Mouse (Mus musculus): ENCODE results near the gene Pet117. TPM values are rescaled to one million over a fixed set of nuclear protein-coding genes. Genes with fewer than 3 reads are reported as not detected.

Pet117 gene
- polyA plus RNA-seq, 1 experiment from 2014 or later = 0.79 TPM

DNA sequence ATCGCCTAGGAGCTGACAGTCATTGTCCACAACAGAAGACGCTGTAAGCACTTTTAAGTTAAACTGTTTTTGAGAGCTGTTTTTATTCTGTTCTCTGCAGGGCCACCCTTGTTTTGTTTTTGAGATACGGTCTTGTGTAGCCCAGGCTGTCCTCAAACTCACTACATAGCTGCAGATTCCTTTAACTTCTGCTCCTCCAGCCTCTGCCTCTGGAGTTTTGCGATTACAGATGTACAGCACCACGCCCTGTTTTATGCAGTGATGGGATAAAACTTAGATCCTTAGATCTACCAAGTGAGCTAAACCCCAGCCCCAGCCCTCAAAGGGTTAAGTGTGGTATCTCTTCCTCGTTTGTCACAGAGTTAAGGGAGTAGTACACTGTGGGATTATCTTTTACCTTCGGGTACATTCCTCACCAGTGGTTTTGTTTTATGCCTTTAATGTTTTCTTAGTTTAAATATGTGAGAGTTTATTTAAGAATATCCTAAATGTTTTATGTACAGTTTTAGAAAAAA is 13.9 kb downstream of the Pet117 start:
- no peaks in the 10 kb centered on the region for H3K27me3 ChIP-seq
- no peak overlapping the region for H3K4me2 ChIP-seq (replicated peaks)
- 83% methylated on average over 7 of the region's 7 CpGs for WGBS
- H3K4me3 ChIP-seq (replicated peaks) = no peak overlapping the region
- peaks cover 74% of the 10 kb centered on the region for H3K36me3 ChIP-seq
- H3K9me3 ChIP-seq (replicated peaks) = no peaks in the 10 kb centered on the region
- no peaks in the 10 kb centered on the region; the same call in 1 of the 2 replicates for H3K4me1 ChIP-seq
- H3K27ac ChIP-seq (replicated peaks) = no peak overlapping the region
- no peak for ATAC-seq (ENCODE audit: insufficient number of reproducible peaks, low FRiP score, low TSS enrichment, low read depth)
- no peak overlapping the region for H3K9ac ChIP-seq

DNA sequence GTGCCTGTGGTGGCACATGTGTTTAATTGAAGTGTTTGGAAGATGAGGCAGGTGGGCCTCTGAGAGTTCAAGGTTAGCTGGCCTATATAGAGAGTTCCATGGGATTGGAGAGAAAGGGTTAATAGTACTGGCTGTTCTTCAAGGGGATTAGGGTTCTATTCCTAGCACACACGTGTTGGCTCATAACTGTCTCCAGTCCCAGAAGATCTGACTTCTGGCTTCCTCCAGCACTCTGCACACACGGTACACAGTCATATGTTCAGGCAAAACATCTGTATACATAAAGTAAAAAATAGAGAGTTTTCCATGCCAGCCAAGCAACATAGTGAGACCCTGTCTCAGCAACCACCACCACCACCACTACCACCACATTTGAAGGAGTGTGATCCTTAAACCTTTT is 17.5 kb downstream of the Pet117 start:
- ATAC-seq (ENCODE audit: insufficient number of reproducible peaks, low FRiP score, low TSS enrichment, low read depth) = no peak; the same call in 1 of the 2 replicates

DNA sequence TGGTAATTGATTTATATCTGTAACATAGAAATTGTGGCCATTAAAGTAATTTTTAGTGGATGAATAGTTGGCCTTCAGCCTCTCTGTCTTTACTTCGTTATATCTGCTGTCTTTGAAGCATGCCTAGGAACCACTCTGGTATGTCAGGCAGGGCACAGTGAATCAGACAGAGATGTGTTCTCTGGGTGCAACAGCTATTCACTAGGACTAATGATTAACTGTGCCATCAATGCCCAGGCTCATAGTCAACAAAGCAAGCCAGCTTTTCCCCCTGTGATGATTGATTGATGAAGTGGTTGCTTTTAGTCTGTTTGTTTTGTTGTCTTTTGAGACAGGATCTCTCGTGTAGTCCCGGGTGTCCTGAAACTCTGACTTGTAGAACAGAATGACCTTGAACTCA is 19.6 kb downstream of the Pet117 start:
- H3K36me3 ChIP-seq = peaks cover 59% of the 10 kb centered on the region

More for the DNA sequence above, 17.5 kb downstream of the Pet117 start:
- Histone ChIP-seq H3K27me3 (no peaks in the 10 kb centered on the region), H3K27ac (replicated peaks) (0 out of 2 replicates have a peak overlapping the region, but pooled peaks have one; percentile 7), H3K4me3 (replicated peaks) (no peak overlapping the region), H3K36me3 (peaks cover 66% of the 10 kb centered on the region), H3K9me3 (replicated peaks) (no peaks in the 10 kb centered on the region), H3K9ac (no peak overlapping the region), H3K4me2 (replicated peaks) (no peak overlapping the region), H3K4me1 (no peaks in the 10 kb centered on the region; the same call in 1 of the 2 replicates)
- 35% methylated on average over 2 of the region's 2 CpGs for WGBS

DNA sequence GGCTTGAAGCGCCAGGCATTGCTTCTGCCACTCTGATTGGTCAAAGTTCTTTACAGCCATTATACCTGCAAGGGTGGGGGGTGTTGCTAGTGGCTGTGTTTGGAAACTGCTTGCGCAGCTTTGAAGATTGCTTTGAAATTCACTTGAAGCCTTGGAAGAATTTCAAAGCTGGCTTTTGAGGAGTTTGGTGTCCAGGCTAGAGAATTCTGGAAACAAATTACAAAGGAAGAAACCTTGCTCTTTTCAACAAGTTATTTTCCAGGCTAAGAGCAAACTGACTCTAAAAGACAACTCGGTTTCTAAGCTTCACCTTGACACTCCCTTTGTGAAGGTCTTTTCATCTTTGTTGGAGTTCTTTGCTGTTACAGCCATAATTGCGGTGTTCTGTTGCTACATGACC is 30.7 kb downstream of the Pet117 start:
- 78% methylated on average over 4 of the region's 4 CpGs for WGBS
- H3K4me1 ChIP-seq = no peaks in the 10 kb centered on the region
- H3K4me3 ChIP-seq (replicated peaks) = no peak overlapping the region
- no peak overlapping the region for H3K4me2 ChIP-seq (replicated peaks)
- no peaks in the 10 kb centered on the region for H3K9me3 ChIP-seq (replicated peaks)
- H3K36me3 ChIP-seq = peaks cover 85% of the 10 kb centered on the region
- no peak overlapping the region for H3K9ac ChIP-seq
- no peaks in the 10 kb centered on the region for H3K27me3 ChIP-seq
- no peak for ATAC-seq (ENCODE audit: insufficient number of reproducible peaks, low FRiP score, low TSS enrichment, low read depth)
- H3K27ac ChIP-seq (replicated peaks) = no peak overlapping the region

More for the DNA sequence above, 19.6 kb downstream of the Pet117 start:
- ATAC-seq (ENCODE audit: insufficient number of reproducible peaks, low FRiP score, low TSS enrichment, low read depth) = no peak
- H3K27ac ChIP-seq (replicated peaks) = no peak overlapping the region
- no peak overlapping the region for H3K4me2 ChIP-seq (replicated peaks)
- H3K9me3 ChIP-seq (replicated peaks) = no peaks in the 10 kb centered on the region
- WGBS = 80% methylated on average over 3 of the region's 3 CpGs
- H3K4me3 ChIP-seq (replicated peaks) = no peak overlapping the region
- no peaks in the 10 kb centered on the region for H3K27me3 ChIP-seq
- no peaks in the 10 kb centered on the region; the same call in 1 of the 2 replicates for H3K4me1 ChIP-seq
- no peak overlapping the region for H3K9ac ChIP-seq

DNA sequence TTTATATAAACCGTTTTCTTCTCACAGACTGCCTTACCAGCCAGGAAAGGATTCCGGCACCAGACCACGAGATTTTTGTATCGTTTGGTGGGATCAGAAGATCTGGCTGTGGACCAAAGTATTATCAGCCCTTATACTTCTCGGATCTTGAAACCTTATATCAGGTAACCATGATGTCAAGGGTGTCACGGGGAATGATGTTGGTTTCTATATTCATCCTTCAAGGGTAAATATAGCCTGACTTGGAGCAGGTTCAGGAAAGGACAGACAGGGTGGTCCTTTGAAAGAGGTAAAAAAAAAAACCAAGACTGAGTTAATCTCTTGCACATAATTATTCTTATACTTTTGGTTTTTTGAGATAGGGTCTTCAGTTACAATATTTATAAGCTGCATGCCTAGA is 31.9 kb downstream of the Pet117 start:
- ATAC-seq (ENCODE audit: insufficient number of reproducible peaks, low FRiP score, low TSS enrichment, low read depth) = no peak
- Histone ChIP-seq H3K4me1 (no peaks in the 10 kb centered on the region), H3K9ac (no peak overlapping the region), H3K36me3 (peaks cover 83% of the 10 kb centered on the region), H3K4me3 (replicated peaks) (no peak overlapping the region), H3K4me2 (replicated peaks) (no peak overlapping the region), H3K9me3 (replicated peaks) (no peaks in the 10 kb centered on the region), H3K27me3 (no peaks in the 10 kb centered on the region), H3K27ac (replicated peaks) (no peak overlapping the region)
- WGBS = 76% methylated on average over 6 of the region's 6 CpGs

DNA sequence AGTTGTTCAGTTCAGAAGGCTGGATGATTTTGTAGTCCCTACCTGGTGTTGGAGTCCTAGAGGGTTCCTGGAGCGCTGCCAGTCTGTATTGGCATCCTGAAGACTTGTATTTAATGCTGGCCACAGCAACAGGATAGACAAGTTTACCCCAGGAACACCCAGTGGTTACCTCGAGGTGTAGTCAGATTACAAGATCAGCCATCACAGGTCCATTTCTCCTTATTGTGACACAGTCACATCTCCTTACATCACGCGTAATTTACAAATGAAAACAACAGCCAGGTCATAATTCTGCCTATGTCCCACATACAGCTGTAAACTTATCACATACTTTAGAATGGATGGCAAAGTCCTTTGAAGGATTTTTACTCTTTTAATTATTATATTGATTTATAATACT is 40.2 kb downstream of the Pet117 start:
- Histone ChIP-seq H3K4me3 (replicated peaks) (no peak overlapping the region), H3K9me3 (replicated peaks) (no peaks in the 10 kb centered on the region), H3K36me3 (peaks cover 50% of the 10 kb centered on the region), H3K27me3 (no peaks in the 10 kb centered on the region), H3K4me1 (no peaks in the 10 kb centered on the region), H3K4me2 (replicated peaks) (no peak overlapping the region), H3K9ac (no peak overlapping the region), H3K27ac (replicated peaks) (no peak overlapping the region)
- no peak for ATAC-seq (ENCODE audit: insufficient number of reproducible peaks, low FRiP score, low TSS enrichment, low read depth)
- WGBS = 83% methylated on average over 4 of the region's 4 CpGs

DNA sequence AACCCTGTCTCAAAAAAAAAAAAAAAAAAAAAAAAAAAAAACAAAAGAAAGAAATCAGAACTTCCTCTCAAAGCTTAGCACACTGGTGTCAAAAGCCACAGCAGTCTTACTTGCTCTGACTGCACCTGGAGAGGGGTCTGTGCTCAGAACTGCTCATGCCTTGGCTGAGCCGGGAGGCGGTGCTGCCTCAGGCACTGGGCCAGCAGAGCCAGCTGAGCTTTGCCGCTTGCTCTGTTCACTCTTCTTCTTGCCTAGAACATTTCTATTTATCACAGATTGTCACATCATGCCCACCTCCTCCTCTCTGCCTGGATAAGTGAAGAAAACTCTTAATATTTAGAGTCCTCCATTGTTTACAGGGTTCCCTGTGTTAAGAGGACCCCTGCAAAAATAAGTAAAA is 41.8 kb downstream of the Pet117 start:
- H3K4me1 ChIP-seq = no peaks in the 10 kb centered on the region
- no peaks in the 10 kb centered on the region for H3K9me3 ChIP-seq (replicated peaks)
- H3K36me3 ChIP-seq = peaks cover 38% of the 10 kb centered on the region
- H3K27ac ChIP-seq (replicated peaks) = no peak overlapping the region
- H3K9ac ChIP-seq = no peak overlapping the region
- no peak for ATAC-seq (ENCODE audit: insufficient number of reproducible peaks, low FRiP score, low TSS enrichment, low read depth)
- WGBS = 68% methylated on average over 3 of the region's 3 CpGs
- no peak overlapping the region for H3K4me3 ChIP-seq (replicated peaks)
- no peak overlapping the region for H3K4me2 ChIP-seq (replicated peaks)
- H3K27me3 ChIP-seq = no peaks in the 10 kb centered on the region

DNA sequence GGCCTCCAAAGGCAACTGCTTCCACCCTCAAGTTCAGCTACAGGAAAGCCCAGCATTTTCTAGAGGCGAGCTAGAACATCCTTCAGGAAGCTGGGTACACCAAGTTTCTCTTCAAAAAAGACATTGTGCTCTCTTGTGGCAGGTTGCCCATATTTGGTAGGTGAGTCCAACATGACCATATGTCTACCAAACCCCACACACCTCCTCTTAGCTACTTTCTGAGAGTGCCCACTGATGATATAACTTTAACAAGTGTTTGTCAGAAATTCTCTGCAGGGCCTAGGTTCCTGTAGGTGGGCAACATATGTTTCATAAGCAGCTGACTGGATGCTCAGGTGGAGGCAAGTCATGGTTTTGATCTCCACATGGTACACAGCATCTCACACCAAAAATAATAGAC is 45.9 kb downstream of the Pet117 start:
- H3K27ac ChIP-seq (replicated peaks) = no peak overlapping the region
- 87% methylated on average over 1 of the region's 1 CpGs for WGBS
- no peak for ATAC-seq (ENCODE audit: insufficient number of reproducible peaks, low FRiP score, low TSS enrichment, low read depth)

DNA sequence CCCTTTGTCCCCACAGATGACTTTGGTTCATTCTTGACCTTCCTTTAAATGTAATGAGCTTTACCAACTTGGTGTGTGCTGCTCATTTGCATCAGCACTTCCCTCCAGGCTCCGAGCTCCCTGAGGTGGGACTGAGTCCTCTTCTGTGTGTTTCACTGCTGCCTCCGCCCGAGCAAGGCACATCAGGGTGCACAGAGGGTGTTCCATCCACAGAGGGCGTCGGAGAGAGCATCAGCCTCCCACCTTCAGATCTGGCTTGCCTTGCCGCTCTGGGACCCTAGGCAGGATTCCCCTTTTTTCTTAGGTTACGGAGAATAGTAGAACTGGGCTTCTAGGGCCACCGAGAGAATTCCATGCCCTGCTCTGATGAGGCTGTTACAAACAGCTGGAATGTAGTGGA is 48.1 kb downstream of the Pet117 start:
- Histone ChIP-seq H3K4me2 (replicated peaks) (no peak overlapping the region), H3K4me1 (0 out of 2 replicates have a peak, but pooled peaks cover 7% of the 10 kb centered on the region), H3K9ac (no peak overlapping the region), H3K27ac (replicated peaks) (no peak overlapping the region), H3K36me3 (no peaks in the 10 kb centered on the region), H3K27me3 (no peaks in the 10 kb centered on the region), H3K4me3 (replicated peaks) (no peak overlapping the region), H3K9me3 (replicated peaks) (no peaks in the 10 kb centered on the region)
- 36% methylated on average over 8 of the region's 8 CpGs for WGBS
- no peak for ATAC-seq (ENCODE audit: insufficient number of reproducible peaks, low FRiP score, low TSS enrichment, low read depth)

More for the DNA sequence above, 45.9 kb downstream of the Pet117 start:
- H3K9me3 ChIP-seq (replicated peaks) = no peaks in the 10 kb centered on the region
- H3K36me3 ChIP-seq = peaks cover 5% of the 10 kb centered on the region
- no peaks in the 10 kb centered on the region for H3K27me3 ChIP-seq
- H3K9ac ChIP-seq = no peak overlapping the region
- H3K4me2 ChIP-seq (replicated peaks) = no peak overlapping the region
- H3K4me3 ChIP-seq (replicated peaks) = no peak overlapping the region
- 0 out of 2 replicates have a peak, but pooled peaks cover 7% of the 10 kb centered on the region for H3K4me1 ChIP-seq

DNA sequence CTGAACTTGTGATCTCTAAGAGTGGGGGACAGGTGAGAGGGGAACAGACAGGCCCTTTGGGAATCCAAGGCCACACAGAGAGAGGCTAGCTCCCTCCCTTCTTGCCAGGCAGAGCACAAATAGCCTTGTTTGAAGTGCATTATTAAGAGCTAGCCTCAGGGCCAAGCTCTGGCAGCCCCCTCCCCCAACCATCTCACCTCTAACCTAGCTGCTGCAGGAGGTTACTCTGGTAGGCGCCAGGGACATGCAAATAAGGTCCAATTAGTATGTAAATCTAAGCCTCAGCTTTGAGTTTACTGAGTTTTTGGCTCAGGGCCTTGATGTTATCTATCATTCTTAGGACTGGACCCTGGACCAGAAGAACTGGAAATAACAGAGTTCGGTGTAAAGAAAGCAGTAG is 49.3 kb downstream of the Pet117 start:
- Histone ChIP-seq H3K27me3 (no peaks in the 10 kb centered on the region), H3K4me1 (0 out of 2 replicates have a peak, but pooled peaks cover 7% of the 10 kb centered on the region), H3K36me3 (no peaks in the 10 kb centered on the region), H3K9me3 (replicated peaks) (no peaks in the 10 kb centered on the region), H3K9ac (no peak overlapping the region), H3K27ac (replicated peaks) (no peak overlapping the region), H3K4me3 (replicated peaks) (no peak overlapping the region), H3K4me2 (replicated peaks) (no peak overlapping the region)
- ATAC-seq (ENCODE audit: insufficient number of reproducible peaks, low FRiP score, low TSS enrichment, low read depth) = no peak
- 20% methylated on average over 2 of the region's 2 CpGs for WGBS

DNA sequence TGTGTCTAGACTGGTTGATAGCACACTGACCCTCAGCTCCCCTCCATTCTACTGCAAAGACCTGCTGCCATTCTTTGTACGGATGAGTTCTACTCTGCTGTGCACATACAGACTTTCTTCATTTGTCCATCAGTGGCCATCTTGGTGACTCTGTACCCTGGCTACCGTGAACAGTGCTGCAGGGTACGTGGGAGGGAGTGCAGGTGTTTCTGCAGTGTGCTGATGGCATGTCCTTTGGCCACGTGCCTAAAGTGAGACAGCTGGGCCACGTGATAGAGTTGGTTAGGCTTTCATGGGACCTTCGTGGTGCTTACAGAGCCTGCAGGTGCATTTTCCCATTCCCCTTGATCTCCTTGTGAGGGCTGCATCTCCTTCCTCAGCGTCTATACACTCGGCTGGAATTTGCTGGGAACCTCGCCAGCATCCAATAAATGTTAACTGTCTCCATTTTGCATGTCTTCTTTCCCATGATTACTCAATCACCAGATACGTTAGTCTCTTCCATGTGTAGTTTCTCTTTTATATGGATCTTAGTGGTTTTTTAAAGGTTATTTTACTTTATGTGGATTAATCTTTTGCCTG is 53.4 kb downstream of the Pet117 start:
- no peaks in the 10 kb centered on the region for H3K9me3 ChIP-seq (replicated peaks)
- no peaks in the 10 kb centered on the region for H3K27me3 ChIP-seq
- no peaks in the 10 kb centered on the region for H3K36me3 ChIP-seq
- H3K9ac ChIP-seq = no peak overlapping the region
- H3K4me3 ChIP-seq (replicated peaks) = no peak overlapping the region
- ATAC-seq (ENCODE audit: insufficient number of reproducible peaks, low FRiP score, low TSS enrichment, low read depth) = no peak
- 54% methylated on average over 10 of the region's 10 CpGs for WGBS
- H3K27ac ChIP-seq (replicated peaks) = no peak overlapping the region
- H3K4me1 ChIP-seq = 0 out of 2 replicates have a peak, but pooled peaks cover 7% of the 10 kb centered on the region
- no peak overlapping the region for H3K4me2 ChIP-seq (replicated peaks)

Data from embryonic facial prominence, embryonic 15.5 days (tissue).